ENCODE assay signal across 25 mouse cellular contexts in genomic region chr9:30777816-30778215, GRCm38 (mm10).
A peak's percentile ranks its signal among the peaks of the same experiment; 100 is the strongest.
DNase-seq lines count a peak whose midpoint lies in the region; ATAC-seq lines count a peak whose summit lies in the region.
"Had no signal": no experiment of that assay in that cellular context is flagged by ENCODE, and none has a peak within 500 bp of the region (broad histone marks: within the 10 kb centered on the region; RNA-seq: fewer than 3 reads in every experiment).

No protein-coding gene starts in this region.

- 0 out of 2 replicates have a peak, but pooled peaks have one; percentile 55 for ATAC-seq in limb, embryonic 15.5 days (ENCODE audit: insufficient number of reproducible peaks, low FRiP score, low TSS enrichment, low read depth)
- ATAC-seq: activated CD4-positive, CD25-positive, alpha-beta regulatory T cell, adult 4 months; CD4-positive, CD25-positive, alpha-beta regulatory T cell, adult 4 months; forebrain, embryonic 14.5 days; forebrain, embryonic 16.5 days; Patski had no signal

- no peak overlapping the region for H3K4me3 ChIP-seq in limb, embryonic 15.5 days
- H3K4me3 ChIP-seq in limb, embryonic 10.5 days, result no peak overlapping the region
- H3K4me3 ChIP-seq: embryonic facial prominence, embryonic 10.5 days; embryonic facial prominence, embryonic 12.5 days; forebrain, embryonic 10.5 days; forebrain, embryonic 12.5 days had no signal

- H3K36me3 ChIP-seq in limb, embryonic 15.5 days, result no peaks in the 10 kb centered on the region
- no peaks in the 10 kb centered on the region for H3K36me3 ChIP-seq in limb, embryonic 10.5 days
- H3K36me3 ChIP-seq: embryonic facial prominence, embryonic 10.5 days; embryonic facial prominence, embryonic 12.5 days; forebrain, embryonic 10.5 days; forebrain, embryonic 12.5 days; G1E had no signal

- no peak overlapping the region for H3K9ac ChIP-seq in limb, embryonic 15.5 days
- H3K9ac ChIP-seq: embryonic facial prominence, embryonic 12.5 days; forebrain, embryonic 12.5 days had no signal

- H3K4me1 ChIP-seq in limb, embryonic 15.5 days, result 0 out of 2 replicates have a peak, but pooled peaks cover 4% of the 10 kb centered on the region
- peaks cover 26% of the 10 kb centered on the region for H3K4me1 ChIP-seq in limb, embryonic 10.5 days
- H3K4me1 ChIP-seq: forebrain, embryonic 12.5 days had no signal

- no peak overlapping the region for H3K4me2 ChIP-seq in limb, embryonic 15.5 days
- H3K4me2 ChIP-seq: embryonic facial prominence, embryonic 12.5 days; forebrain, embryonic 12.5 days had no signal

- peak; percentile 53 for DNase-seq in heart, adult 11 months
- no peak for DNase-seq in heart, postnatal 36 days
- DNase-seq in limb, embryonic 10.5 days (ENCODE audit: low spot score), result no peak
- DNase-seq in fat pad, adult 2 months (ENCODE audit: extremely low read depth, low read depth, low spot score), result peak; percentile 26
- DNase-seq: adrenal gland, adult 8-10 months; adrenal gland, postnatal 14 days; adrenal gland, postnatal 36 days; B cell, adult 2 months; cerebellum, adult 11-12 months; cerebellum, adult 2 months; cerebellum, adult 9-10 months; cerebellum, postnatal 10 days; cerebellum, postnatal 25 days had no signal

- WGBS in limb, embryonic 15.5 days, result 91% methylated on average over 2 of the region's 2 CpGs
- WGBS in limb, embryonic 10.5 days, result 90% methylated on average over 2 of the region's 2 CpGs

- intact Hi-C loops in heart, postnatal 36 days (cut with DNase I), result no loop called here

- H3K27ac ChIP-seq in limb, embryonic 15.5 days, result no peak overlapping the region
- no peak overlapping the region for H3K27ac ChIP-seq in limb, embryonic 10.5 days
- H3K27ac ChIP-seq: embryonic facial prominence, embryonic 10.5 days; embryonic facial prominence, embryonic 12.5 days; forebrain, embryonic 10.5 days; forebrain, embryonic 12.5 days had no signal

- H3K27me3 ChIP-seq in limb, embryonic 15.5 days, result no peaks in the 10 kb centered on the region
- H3K27me3 ChIP-seq in limb, embryonic 10.5 days (ENCODE audit: low read depth, poor library complexity, severe bottlenecking), result no peaks in the 10 kb centered on the region
- H3K27me3 ChIP-seq: CH12.LX; embryonic facial prominence, embryonic 12.5 days; forebrain, embryonic 12.5 days; Patski had no signal

- no peaks in the 10 kb centered on the region for H3K9me3 ChIP-seq in limb, embryonic 15.5 days
- H3K9me3 ChIP-seq in limb, embryonic 10.5 days (replicated peaks), result no peaks in the 10 kb centered on the region; the same call in 1 of the 2 replicates
- H3K9me3 ChIP-seq: embryonic facial prominence, embryonic 12.5 days; forebrain, embryonic 12.5 days; G1E had no signal

Comparison
In these comparisons a context has a peak if more than half of its experiments do, and no peak if none do; other contexts are left out.
1. DNase-seq: peak in heart, adult 11 months (single experiment) and fat pad, adult 2 months (single experiment); none in heart, postnatal 36 days (0 of 2) and limb, embryonic 10.5 days (single experiment).